7 mouse cellular contexts compared by ENCODE assay signal in the genomic region with DNA sequence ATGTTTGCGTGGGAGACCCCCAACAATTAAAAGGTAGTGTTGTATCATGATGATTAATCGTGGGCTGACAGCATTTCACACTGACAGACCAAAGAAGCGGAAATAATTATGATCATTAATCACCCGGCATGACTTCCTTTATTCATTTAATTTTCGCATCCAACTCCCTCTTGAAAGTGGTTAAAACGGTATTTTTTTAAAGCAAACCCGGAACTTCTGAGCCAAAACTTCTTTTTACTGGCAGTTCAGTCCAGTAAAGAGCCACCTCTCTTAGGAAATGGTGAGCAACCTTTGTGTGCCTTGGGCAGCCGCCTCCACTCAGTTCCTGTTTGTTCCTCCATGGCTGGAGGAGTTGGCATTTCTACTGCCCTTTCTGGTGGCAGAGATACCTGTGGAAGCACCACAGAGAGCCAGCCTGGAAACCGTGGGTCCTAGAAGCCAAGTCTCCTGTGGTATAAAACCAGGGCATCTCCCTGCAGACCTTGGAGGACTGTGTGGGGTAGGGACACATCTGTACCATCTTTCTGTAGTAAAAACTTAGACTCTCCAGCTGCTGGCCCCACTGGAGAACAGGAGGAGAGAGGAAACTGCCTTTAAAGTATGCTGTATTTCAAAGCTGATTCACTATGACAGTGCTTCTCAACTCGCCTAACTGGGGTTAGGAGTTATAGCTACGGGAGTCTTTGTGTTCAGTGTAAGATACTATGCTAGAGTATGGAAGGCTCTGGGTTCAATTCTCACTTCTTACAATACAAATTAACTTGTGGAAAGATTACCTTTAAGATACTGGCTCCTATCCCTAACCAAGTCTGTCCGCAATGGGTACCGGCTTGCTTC. TPM values are rescaled to one million over a fixed set of nuclear protein-coding genes. Genes with fewer than 3 reads are reported as not detected.
DNase-seq lines count a peak whose midpoint lies in the region; ATAC-seq and TF ChIP-seq lines count a peak whose summit lies in the region.

No protein-coding gene starts in this region.

- no peaks in the 10 kb centered on the region for H3K36me3 ChIP-seq in ES-Bruce4 (ENCODE audit: control insufficient read depth, insufficient read depth, low read length, poor library complexity, severe bottlenecking)
- H3K36me3 ChIP-seq in embryonic facial prominence, embryonic 15.5 days, result 0 out of 2 replicates have a peak, but pooled peaks cover 3% of the 10 kb centered on the region
- no peaks in the 10 kb centered on the region for H3K36me3 ChIP-seq in intestine, embryonic 14.5 days (ENCODE audit: control insufficient read depth, insufficient read depth, low read length)
- H3K36me3 ChIP-seq in lung, embryonic 14.5 days (ENCODE audit: insufficient read depth), result no peaks in the 10 kb centered on the region

- H3K4me3 ChIP-seq in ES-Bruce4 (ENCODE audit: low read depth, low read length), result peak overlapping the region; percentile 71
- peak overlapping the region; percentile 84 for H3K4me3 ChIP-seq in embryonic facial prominence, embryonic 15.5 days (replicated peaks)
- H3K4me3 ChIP-seq in intestine, embryonic 14.5 days (ENCODE audit: low read depth, low read length), result peak overlapping the region; percentile 86
- peak overlapping the region; percentile 65 for H3K4me3 ChIP-seq in lung, embryonic 14.5 days (ENCODE audit: low read depth, low read length)

- peak overlapping the region; percentile 70 for H3K9ac ChIP-seq in ES-Bruce4 (ENCODE audit: low read depth, poor library complexity, severe bottlenecking)
- H3K9ac ChIP-seq in embryonic facial prominence, embryonic 15.5 days, result peak overlapping the region; percentile 86
- peak overlapping the region; percentile 86 for H3K9ac ChIP-seq in intestine, embryonic 14.5 days (ENCODE audit: low read length)
- H3K9ac ChIP-seq in lung, embryonic 14.5 days, result peak overlapping the region; percentile 79

- peak; percentile 26 to 32 for DNase-seq in B cell, adult 2 months
- DNase-seq in intestine, embryonic 14.5 days (ENCODE audit: low spot score), result peak; percentile 71
- DNase-seq in lung, embryonic 14.5 days, result peak; percentile 52
- DNase-seq in retina, embryonic 14.5 days (ENCODE audit: low spot score), result peak; percentile 45
- DNase-seq in layer of hippocampus, adult 9-11 months, result no peak

- peak overlapping the region; percentile 66 for H3K4me2 ChIP-seq in embryonic facial prominence, embryonic 15.5 days (replicated peaks)
- H3K4me2 ChIP-seq in intestine, embryonic 14.5 days (ENCODE audit: low read length), result peak overlapping the region; percentile 73
- peak overlapping the region; percentile 75 for H3K4me2 ChIP-seq in lung, embryonic 14.5 days

- TF ChIP-seq CTCF in ES-Bruce4 (IDR thresholded peaks at IDR 0.05; ENCODE audit: low read depth, low read length), result no peak
- TF ChIP-seq CTCF in lung, embryonic 14.5 days (IDR thresholded peaks at IDR 0.05; ENCODE audit: low read depth), result no peak

- TF ChIP-seq POLR2A in ES-Bruce4 (IDR thresholded peaks at IDR 0.05; ENCODE audit: insufficient read depth, low read length), result no peak

- 23% methylated on average over 13 of the region's 13 CpGs for WGBS in embryonic facial prominence, embryonic 15.5 days
- WGBS in intestine, embryonic 14.5 days, result 25% methylated on average over 13 of the region's 13 CpGs
- WGBS in lung, embryonic 14.5 days, result 25% methylated on average over 13 of the region's 13 CpGs

- no peaks in the 10 kb centered on the region for H3K27me3 ChIP-seq in ES-Bruce4 (ENCODE audit: control insufficient read depth, insufficient read depth, low read length, poor library complexity, severe bottlenecking)
- H3K27me3 ChIP-seq in embryonic facial prominence, embryonic 15.5 days, result no peaks in the 10 kb centered on the region
- H3K27me3 ChIP-seq in intestine, embryonic 14.5 days (replicated peaks; ENCODE audit: control insufficient read depth, insufficient read depth, low read length), result no peaks in the 10 kb centered on the region
- no peaks in the 10 kb centered on the region for H3K27me3 ChIP-seq in lung, embryonic 14.5 days (ENCODE audit: insufficient read depth, low read length)

- TF ChIP-seq EP300 in ES-Bruce4 (IDR thresholded peaks at IDR 0.05; ENCODE audit: insufficient read depth, low read depth, low read length), result no peak

- H3K4me1 ChIP-seq in ES-Bruce4 (ENCODE audit: control insufficient read depth, insufficient read depth, low read length), result no peaks in the 10 kb centered on the region
- H3K4me1 ChIP-seq in embryonic facial prominence, embryonic 15.5 days, result peaks cover 17% of the 10 kb centered on the region
- H3K4me1 ChIP-seq in intestine, embryonic 14.5 days (replicated peaks; ENCODE audit: control insufficient read depth, insufficient read depth, low read length), result peaks cover 19% of the 10 kb centered on the region
- no peaks in the 10 kb centered on the region for H3K4me1 ChIP-seq in lung, embryonic 14.5 days (ENCODE audit: insufficient read depth)

- no peak for ATAC-seq in embryonic facial prominence, embryonic 15.5 days (ENCODE audit: insufficient number of reproducible peaks, low FRiP score, low TSS enrichment, low read depth)
- no peak for ATAC-seq in intestine, embryonic 14.5 days (replicated peaks; ENCODE audit: low FRiP score, low TSS enrichment, low read depth)
- ATAC-seq in lung, embryonic 14.5 days (ENCODE audit: insufficient read depth), result no peak

- no peak overlapping the region for H3K27ac ChIP-seq in ES-Bruce4 (ENCODE audit: insufficient read depth, low read length)
- H3K27ac ChIP-seq in embryonic facial prominence, embryonic 15.5 days (replicated peaks), result peak overlapping the region; percentile 86
- H3K27ac ChIP-seq in intestine, embryonic 14.5 days (ENCODE audit: low read depth), result peak overlapping the region; percentile 69; the same call in 1 of the 2 replicates
- peak overlapping the region; percentile 60 for H3K27ac ChIP-seq in lung, embryonic 14.5 days (ENCODE audit: low read depth)

- no peaks in the 10 kb centered on the region for H3K9me3 ChIP-seq in ES-Bruce4 (replicated peaks; ENCODE audit: control insufficient read depth, insufficient read depth, low read length, poor library complexity, severe bottlenecking)
- H3K9me3 ChIP-seq in embryonic facial prominence, embryonic 15.5 days (replicated peaks), result no peaks in the 10 kb centered on the region
- no peaks in the 10 kb centered on the region for H3K9me3 ChIP-seq in intestine, embryonic 14.5 days (ENCODE audit: control insufficient read depth, low read length)
- no peaks in the 10 kb centered on the region for H3K9me3 ChIP-seq in lung, embryonic 14.5 days (ENCODE audit: low read depth, low read length)

RNA-seq across cellular contexts. Expression of a gene that starts 0.9 kb away (rescaled TPM):
- polyA plus RNA-seq in ES-Bruce4 (2011; ENCODE audit: insufficient read depth, insufficient read length, low read depth, missing spikeins), result 22.7 and 23.9 TPM in 2 replicates
- 111 and 115 TPM in 2 replicates for polyA plus RNA-seq in embryonic facial prominence, embryonic 15.5 days (2015; fragmentation: Nextera tagmentation; extraction: Ambion mirVana)
- polyA plus RNA-seq in intestine, embryonic 14.5 days (2014; fragmentation: Nextera tagmentation; extraction: Ambion mirVana), result 83.6 and 96.5 TPM in 2 replicates
- polyA plus RNA-seq in lung, embryonic 14.5 days (2014; fragmentation: Nextera tagmentation; extraction: Ambion mirVana), result 97.1 and 99.2 TPM in 2 replicates
